Mouse (Mus musculus) midbrain, embryonic 16.5 days (tissue): ENCODE measurements at regions not wholly inside any gene's neighbourhood (a gene's known extent, or its start where the extent isn't known, plus 50 kb on each side); places are given as distances from the start of the nearest gene placed in this dataset.
A peak's percentile ranks its signal among the peaks of the same experiment; 100 is the strongest.

Source experiments
- ATAC-seq: fragments of 200-750 bp; cut with Nextera tagmentation; 2 replicates; pipeline ENCODE4 v1.8.0; 2017; ENCODE audit warnings: moderate TSS enrichment
- H3K27ac ChIP-seq: fragments of 300-500 bp; sonication (generic); 2 replicates; pipeline ENCODE4 v1.5.1; 2014; ENCODE audit warnings: mild to moderate bottlenecking, low read length, mixed read lengths
- H3K27me3 ChIP-seq: fragments of 300-500 bp; sonication (generic); 2 replicates; pipeline ENCODE4 v1.6.1; 2014; ENCODE audit warnings: low read depth, low read length, mixed read lengths; ENCODE audit not compliant: control insufficient read depth, insufficient read depth
- H3K36me3 ChIP-seq: fragments of 300-500 bp; sonication (generic); 2 replicates; pipeline ENCODE4 v1.6.1; 2014; ENCODE audit warnings: mild to moderate bottlenecking, low read length, moderate library complexity, mixed read lengths; ENCODE audit not compliant: control insufficient read depth, insufficient read depth
- H3K4me1 ChIP-seq: fragments of 300-500 bp; sonication (generic); 2 replicates; pipeline ENCODE4 v1.6.1; 2014; ENCODE audit warnings: mild to moderate bottlenecking, low read length, mixed read lengths; ENCODE audit not compliant: control insufficient read depth, insufficient read depth
- H3K4me2 ChIP-seq: fragments of 300-500 bp; sonication (generic); 2 replicates; pipeline ENCODE4 v1.6.1; 2014; ENCODE audit warnings: mild to moderate bottlenecking, low read length, mixed read lengths
- H3K4me3 ChIP-seq: fragments of 300-500 bp; sonication (generic); 2 replicates; pipeline ENCODE4 v1.5.1; 2014; ENCODE audit warnings: low read depth, mild to moderate bottlenecking, low read length, moderate library complexity, mixed read lengths
- H3K9ac ChIP-seq: fragments of 300-500 bp; sonication (generic); 2 replicates; pipeline ENCODE4 v1.6.1; 2014; ENCODE audit warnings: low read depth, low read length, mixed read lengths
- H3K9me3 ChIP-seq: fragments of 300-500 bp; sonication (generic); replicated peaks from 2 replicates; pipeline ENCODE4 v1.6.1; 2014; ENCODE audit warnings: mild to moderate bottlenecking, low read length, mixed read lengths; ENCODE audit not compliant: control insufficient read depth, poor library complexity, severe bottlenecking
- WGBS: fragments of 180-500 bp; shearing (Covaris S2); extraction: QIAGEN DNeasy Blood & Tissue Kit; methylation state at CpG from one replicate; pipeline ENCODE4 v1.1.7; 2014; 5-methylcytosine and 5-hydroxymethylcytosine counted together

DNA sequence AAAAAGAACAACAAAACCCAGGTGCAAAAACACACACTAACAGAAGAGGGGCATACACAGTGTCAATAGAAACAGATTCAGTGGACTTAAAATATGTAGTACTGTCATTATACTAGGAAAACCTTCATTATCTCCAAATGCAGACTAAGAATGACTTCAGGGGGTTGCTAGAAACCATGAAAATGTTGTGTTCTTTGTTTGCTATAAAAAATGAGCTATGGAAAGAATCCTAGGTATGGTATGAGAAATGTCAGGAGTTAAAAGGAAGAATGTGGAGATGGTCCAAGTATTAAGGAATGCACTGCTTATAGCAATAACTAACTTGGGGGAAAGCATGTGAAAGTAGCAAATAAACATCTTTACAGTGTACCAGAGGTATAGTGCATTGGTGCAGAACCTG, 910.2 kb upstream of the B3galt2 start:
- H3K9ac ChIP-seq: no peak overlapping the region
- no peaks in the 10 kb centered on the region for H3K9me3 ChIP-seq
- no peaks in the 10 kb centered on the region for H3K4me1 ChIP-seq
- H3K27me3 ChIP-seq: no peaks in the 10 kb centered on the region
- no peak overlapping the region for H3K27ac ChIP-seq
- no peak overlapping the region for H3K4me2 ChIP-seq
- H3K36me3 ChIP-seq: no peaks in the 10 kb centered on the region
- no peak for ATAC-seq
- H3K4me3 ChIP-seq: no peak overlapping the region

DNA sequence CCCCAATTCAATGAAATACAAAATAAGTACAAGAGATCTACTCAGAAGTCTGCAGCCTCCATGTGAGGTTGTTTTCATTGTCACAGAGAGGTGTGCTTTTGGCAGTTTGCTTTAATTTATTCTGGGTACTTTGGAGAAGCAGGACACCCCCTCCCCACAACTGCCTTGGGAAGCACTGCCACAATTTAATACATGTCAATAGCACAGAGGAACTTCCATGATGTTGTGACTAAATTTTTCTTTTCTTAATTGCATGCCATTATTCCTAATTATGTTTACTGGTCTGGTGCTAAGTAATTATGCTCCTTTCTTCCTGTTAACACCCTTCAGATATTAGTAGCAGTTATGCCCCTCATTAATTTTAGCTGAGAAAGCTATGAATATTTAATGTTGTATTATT, 906.4 kb upstream of the B3galt2 start:
- no peak for ATAC-seq
- H3K27ac ChIP-seq: no peak overlapping the region
- no peaks in the 10 kb centered on the region for H3K36me3 ChIP-seq
- no peak overlapping the region for H3K9ac ChIP-seq
- no peak overlapping the region for H3K4me2 ChIP-seq
- H3K4me1 ChIP-seq: no peaks in the 10 kb centered on the region
- no peak overlapping the region for H3K4me3 ChIP-seq
- no peaks in the 10 kb centered on the region for H3K9me3 ChIP-seq
- H3K27me3 ChIP-seq: no peaks in the 10 kb centered on the region

DNA sequence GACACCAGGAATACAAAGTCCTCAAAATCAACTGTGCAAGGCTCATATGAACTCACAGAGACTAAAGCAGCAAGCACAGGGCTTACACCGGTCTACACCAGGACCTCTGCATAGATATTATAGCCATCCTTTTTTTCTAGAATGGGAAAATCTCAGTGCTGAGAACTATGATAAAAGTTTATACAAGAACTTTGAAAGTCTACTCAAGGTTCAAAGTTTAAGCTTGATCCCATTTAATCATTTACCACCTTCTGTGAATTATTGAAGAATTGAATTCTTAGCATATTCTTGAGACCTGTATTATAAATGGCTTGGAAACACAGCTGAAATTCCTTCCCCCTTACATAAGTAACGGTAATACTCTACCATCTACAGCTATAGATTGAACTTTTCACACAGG, 902.1 kb upstream of the B3galt2 start:
- no peak overlapping the region for H3K9ac ChIP-seq
- no peak overlapping the region for H3K4me2 ChIP-seq
- no peaks in the 10 kb centered on the region for H3K4me1 ChIP-seq
- ATAC-seq: no peak
- no peak overlapping the region for H3K27ac ChIP-seq
- no peak overlapping the region for H3K4me3 ChIP-seq
- 90% methylated on average over 2 of the region's 2 CpGs for WGBS
- H3K27me3 ChIP-seq: no peaks in the 10 kb centered on the region
- no peaks in the 10 kb centered on the region for H3K9me3 ChIP-seq
- no peaks in the 10 kb centered on the region for H3K36me3 ChIP-seq

DNA sequence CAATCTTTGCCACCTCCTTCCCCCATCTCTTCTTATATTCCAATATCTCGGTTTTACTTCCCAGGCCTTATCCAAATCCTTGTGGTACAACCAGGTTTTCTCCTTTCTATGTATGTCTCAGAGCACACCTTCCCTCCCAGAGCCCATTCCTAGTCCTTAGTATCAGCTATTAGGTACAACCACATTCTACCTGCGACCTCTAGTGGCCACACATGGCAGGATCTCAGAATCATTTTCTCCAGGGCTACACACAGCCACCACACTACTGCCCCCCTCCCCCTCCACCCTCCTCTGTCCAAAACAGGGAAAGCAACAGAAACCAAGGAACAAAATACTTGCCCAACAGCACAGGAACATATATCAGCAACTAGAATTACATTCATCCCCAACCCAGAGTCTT, 898.2 kb upstream of the B3galt2 start:
- no peak overlapping the region for H3K4me2 ChIP-seq
- peak; percentile 60; the same call in 1 of the 2 replicates for ATAC-seq
- H3K27ac ChIP-seq: no peak overlapping the region
- H3K27me3 ChIP-seq: no peaks in the 10 kb centered on the region
- no peak overlapping the region for H3K9ac ChIP-seq
- no peak overlapping the region for H3K4me3 ChIP-seq
- H3K9me3 ChIP-seq: no peaks in the 10 kb centered on the region
- WGBS: 15% methylated on average over 2 of the region's 2 CpGs
- no peaks in the 10 kb centered on the region for H3K36me3 ChIP-seq
- no peaks in the 10 kb centered on the region for H3K4me1 ChIP-seq

DNA sequence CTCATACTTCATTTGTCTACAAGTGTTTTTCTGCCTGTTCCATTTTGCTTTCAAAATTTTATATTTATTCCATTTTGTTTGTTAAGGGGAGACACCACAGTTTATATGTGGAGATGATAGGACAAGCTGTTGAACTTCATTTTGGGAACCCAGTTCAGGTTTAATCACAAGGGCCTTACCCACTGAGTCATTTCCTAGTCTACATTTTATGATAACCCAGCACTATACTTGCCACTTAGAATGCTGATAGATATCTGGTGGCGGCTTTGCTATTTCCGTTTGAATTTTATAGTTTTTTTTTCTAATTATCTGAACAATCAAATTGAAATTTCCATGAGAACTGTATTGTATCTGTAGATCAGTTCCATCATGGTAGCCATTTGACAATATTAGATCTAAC, 869.5 kb upstream of the B3galt2 start:
- WGBS: 100% methylated on average over 2 of the region's 2 CpGs
- ATAC-seq: no peak
- no peaks in the 10 kb centered on the region for H3K9me3 ChIP-seq

More for the DNA sequence above, 869.5 kb upstream of the B3galt2 start:
- no peaks in the 10 kb centered on the region for H3K27me3 ChIP-seq
- H3K9ac ChIP-seq: no peak overlapping the region
- H3K36me3 ChIP-seq: no peaks in the 10 kb centered on the region
- H3K4me2 ChIP-seq: no peak overlapping the region
- no peak overlapping the region for H3K27ac ChIP-seq
- H3K4me3 ChIP-seq: no peak overlapping the region
- no peaks in the 10 kb centered on the region for H3K4me1 ChIP-seq
